Mouse (Mus musculus): ENCODE data around the gene Plekhm3. TPM values are rescaled to one million over a fixed set of nuclear protein-coding genes. Genes with fewer than 3 reads are reported as not detected.
A peak's percentile ranks its signal among the peaks of the same experiment; 100 is the strongest.

The Plekhm3 gene
- polyA plus RNA-seq (2015; fragmentation: Nextera tagmentation; extraction: Ambion mirVana): 6.0 and 10.1 TPM in 2 replicates

DNA sequence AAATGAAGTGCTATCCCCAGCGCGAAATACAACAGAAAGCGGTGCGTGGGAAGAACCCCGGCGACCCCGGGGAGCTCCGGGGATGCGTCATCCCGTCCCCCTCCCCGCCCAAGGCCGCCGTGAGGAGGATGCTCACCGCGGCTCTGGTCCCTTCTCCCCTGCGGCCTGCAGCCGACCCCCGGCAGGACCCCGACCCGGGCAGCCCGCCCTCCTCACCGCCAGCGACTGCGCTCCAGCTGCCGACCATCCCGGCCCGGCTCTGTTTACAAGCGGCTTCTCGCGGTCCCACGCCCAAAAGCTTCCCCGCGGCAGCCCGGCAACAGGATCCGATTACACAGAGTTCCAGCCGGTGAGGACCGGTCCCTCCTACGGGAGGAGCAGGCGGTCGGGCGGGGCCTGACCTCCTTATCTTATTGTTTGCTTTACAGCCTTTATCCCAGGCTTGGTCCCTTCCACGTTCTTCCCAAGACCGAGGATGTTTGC lies at the start of gene Plekhm3:
Gene Plekhm3, minus strand, starts transcription at position 346 of the 483 bp plus-strand sequence.
- Histone ChIP-seq H3K4me2 (ENCODE audit: low read depth, low read length) (peak within 1 kb of the TSS; percentile 64), H3K9me3 (ENCODE audit: control insufficient read depth, low read length) (no peaks in the 10 kb centered on the region), H3K4me3 (ENCODE audit: low read length) (peak within 1 kb of the TSS; percentile 96), H3K4me1 (replicated peaks; ENCODE audit: control insufficient read depth, insufficient read depth, low read length) (no peaks in the 10 kb centered on the region), H3K9ac (ENCODE audit: low read length) (peak within 1 kb of the TSS; percentile 92), H3K27ac (ENCODE audit: low read length) (0 out of 2 replicates have a peak within 1 kb of the TSS, but pooled peaks have one; percentile 10), H3K27me3 (ENCODE audit: control insufficient read depth, insufficient read depth, low read depth, low read length) (no peaks in the 10 kb centered on the region), H3K36me3 (ENCODE audit: control insufficient read depth, insufficient read depth, low read length) (no peaks in the 10 kb centered on the region)
- WGBS: under 1% methylated on average over 40 of the region's 43 CpGs
- ATAC-seq (ENCODE audit: low read depth): peak; percentile 95

DNA sequence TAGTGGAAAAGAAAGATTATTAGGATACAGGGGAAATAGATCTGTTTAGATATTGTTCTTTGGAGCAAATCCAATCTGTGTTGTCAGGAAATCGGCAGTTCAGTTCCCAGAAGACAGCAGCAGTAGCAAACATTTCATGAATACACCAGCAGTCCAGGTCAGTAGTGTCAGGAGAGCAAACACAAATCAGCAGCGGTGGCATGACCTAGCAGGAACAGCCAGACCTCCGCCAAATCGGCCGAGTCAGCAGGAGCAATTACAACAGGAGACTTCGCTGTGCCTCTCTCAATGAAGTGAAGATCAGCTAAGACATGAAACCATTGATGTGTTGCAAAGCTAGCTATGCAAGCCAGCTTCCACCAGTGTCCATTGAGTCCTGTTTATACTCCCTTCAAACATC lies 49.0 kb upstream of the Plekhm3 start:
- ATAC-seq (ENCODE audit: low read depth): no peak
- H3K9me3 ChIP-seq (ENCODE audit: control insufficient read depth, low read length): 0 out of 2 replicates have a peak, but pooled peaks cover 2% of the 10 kb centered on the region
- no peaks in the 10 kb centered on the region for H3K4me1 ChIP-seq (replicated peaks; ENCODE audit: control insufficient read depth, insufficient read depth, low read length)
- no peaks in the 10 kb centered on the region for H3K27me3 ChIP-seq (ENCODE audit: control insufficient read depth, insufficient read depth, low read depth, low read length)
- no peak overlapping the region for H3K27ac ChIP-seq (ENCODE audit: low read length)
- H3K4me2 ChIP-seq (ENCODE audit: low read depth, low read length): no peak overlapping the region
- no peaks in the 10 kb centered on the region for H3K36me3 ChIP-seq (ENCODE audit: control insufficient read depth, insufficient read depth, low read length)
- 77% methylated on average over 6 of the region's 6 CpGs for WGBS
- H3K9ac ChIP-seq (ENCODE audit: low read length): no peak overlapping the region
- no peak overlapping the region for H3K4me3 ChIP-seq (ENCODE audit: low read length)

DNA sequence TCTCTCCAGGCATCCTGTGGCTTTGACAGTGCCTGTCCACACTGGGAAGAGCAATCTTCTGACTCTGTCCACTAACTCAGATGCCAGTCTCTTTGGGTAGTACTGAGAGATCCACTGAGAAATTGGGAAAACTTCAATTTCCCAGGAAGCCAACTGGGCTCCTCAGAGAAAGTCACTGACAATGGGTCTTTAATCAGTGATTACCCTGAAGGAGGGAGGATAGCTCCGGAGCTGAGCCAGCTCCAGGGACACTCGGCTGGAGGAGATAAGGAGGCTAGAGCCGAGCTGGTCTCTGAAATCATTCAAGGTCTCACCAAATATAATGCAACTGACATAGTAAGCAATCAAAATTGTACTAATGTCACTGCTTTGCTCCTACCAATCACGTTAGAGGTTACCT lies 47.9 kb upstream of the Plekhm3 start:
- H3K4me3 ChIP-seq (ENCODE audit: low read length): no peak overlapping the region
- H3K27ac ChIP-seq (ENCODE audit: low read length): no peak overlapping the region
- no peak for ATAC-seq (ENCODE audit: low read depth)
- no peak overlapping the region for H3K4me2 ChIP-seq (ENCODE audit: low read depth, low read length)
- H3K4me1 ChIP-seq (replicated peaks; ENCODE audit: control insufficient read depth, insufficient read depth, low read length): no peaks in the 10 kb centered on the region
- H3K36me3 ChIP-seq (ENCODE audit: control insufficient read depth, insufficient read depth, low read length): no peaks in the 10 kb centered on the region
- no peaks in the 10 kb centered on the region for H3K27me3 ChIP-seq (ENCODE audit: control insufficient read depth, insufficient read depth, low read depth, low read length)
- H3K9ac ChIP-seq (ENCODE audit: low read length): no peak overlapping the region
- WGBS: 50% methylated on average over 4 of the region's 4 CpGs
- 0 out of 2 replicates have a peak, but pooled peaks cover 2% of the 10 kb centered on the region for H3K9me3 ChIP-seq (ENCODE audit: control insufficient read depth, low read length)

DNA sequence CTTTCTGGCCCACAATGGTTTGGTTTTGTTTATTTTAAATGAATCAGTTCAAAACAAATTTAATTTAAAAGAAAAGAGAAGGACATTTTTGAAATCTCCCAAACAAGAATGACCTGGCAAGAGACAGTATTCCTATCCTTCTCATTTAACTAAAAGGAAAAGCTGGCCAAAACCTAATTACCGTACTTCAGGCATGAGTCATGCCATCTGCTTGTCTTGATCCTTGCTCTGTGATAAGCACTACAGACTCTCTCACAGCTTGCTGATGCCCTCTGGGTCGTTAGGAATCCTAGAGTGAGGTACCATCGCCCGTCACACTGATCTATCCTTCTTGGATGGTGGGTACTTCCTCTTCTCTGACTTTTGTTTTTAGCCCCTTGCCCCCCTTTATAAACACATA lies 36.6 kb upstream of the Plekhm3 start:
- no peaks in the 10 kb centered on the region for H3K36me3 ChIP-seq (ENCODE audit: control insufficient read depth, insufficient read depth, low read length)
- H3K4me2 ChIP-seq (ENCODE audit: low read depth, low read length): no peak overlapping the region
- 62% methylated on average over 4 of the region's 4 CpGs for WGBS
- no peaks in the 10 kb centered on the region for H3K4me1 ChIP-seq (replicated peaks; ENCODE audit: control insufficient read depth, insufficient read depth, low read length)
- H3K9me3 ChIP-seq (ENCODE audit: control insufficient read depth, low read length): no peaks in the 10 kb centered on the region
- H3K9ac ChIP-seq (ENCODE audit: low read length): no peak overlapping the region
- H3K27ac ChIP-seq (ENCODE audit: low read length): no peak overlapping the region
- no peak overlapping the region for H3K4me3 ChIP-seq (ENCODE audit: low read length)
- H3K27me3 ChIP-seq (ENCODE audit: control insufficient read depth, insufficient read depth, low read depth, low read length): no peaks in the 10 kb centered on the region
- no peak for ATAC-seq (ENCODE audit: low read depth)

DNA sequence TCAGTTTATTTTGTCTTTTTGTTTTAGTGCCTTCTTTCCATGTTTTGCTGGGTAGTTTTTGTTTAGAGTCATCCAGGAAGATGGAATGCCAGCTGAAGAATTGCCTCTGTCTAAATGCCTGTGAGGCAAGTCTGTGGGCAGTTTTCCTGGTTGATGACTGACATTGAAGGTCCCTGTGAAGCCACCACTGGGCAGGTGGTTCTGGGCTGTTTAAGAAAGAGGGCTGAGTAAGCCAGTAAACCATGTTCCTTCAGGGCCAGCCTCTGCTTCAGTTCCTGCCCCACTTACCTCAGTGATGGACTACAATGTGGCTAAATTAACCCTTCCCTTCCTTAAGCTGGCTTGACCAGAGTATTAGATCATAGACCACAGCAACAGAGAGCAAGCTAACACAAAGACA lies 31.6 kb upstream of the Plekhm3 start:
- Histone ChIP-seq H3K4me2 (ENCODE audit: low read depth, low read length) (no peak overlapping the region), H3K9ac (ENCODE audit: low read length) (no peak overlapping the region), H3K9me3 (ENCODE audit: control insufficient read depth, low read length) (no peaks in the 10 kb centered on the region), H3K4me3 (ENCODE audit: low read length) (no peak overlapping the region), H3K36me3 (ENCODE audit: control insufficient read depth, insufficient read depth, low read length) (no peaks in the 10 kb centered on the region), H3K27me3 (ENCODE audit: control insufficient read depth, insufficient read depth, low read depth, low read length) (no peaks in the 10 kb centered on the region), H3K27ac (ENCODE audit: low read length) (no peak overlapping the region), H3K4me1 (replicated peaks; ENCODE audit: control insufficient read depth, insufficient read depth, low read length) (no peaks in the 10 kb centered on the region)
- ATAC-seq (ENCODE audit: low read depth): no peak

DNA sequence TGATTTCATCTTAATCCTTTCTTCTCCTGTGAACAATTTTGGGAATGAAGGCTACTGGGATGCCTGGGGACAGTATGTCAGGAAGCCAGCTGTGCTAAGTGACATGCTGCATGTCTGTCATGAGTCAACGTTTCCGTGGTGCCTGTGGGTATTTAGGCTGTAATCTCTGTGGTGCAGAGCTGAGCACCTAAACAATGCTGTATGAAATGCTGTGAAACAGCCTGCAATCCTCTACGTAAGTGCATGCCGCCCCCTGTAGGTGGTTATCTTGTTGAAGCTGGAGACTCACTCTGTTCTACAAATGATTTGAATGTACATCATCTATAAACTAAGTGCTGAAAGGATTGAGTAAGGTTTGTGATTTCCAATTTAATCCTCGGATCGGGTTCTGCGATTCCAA lies 29.5 kb upstream of the Plekhm3 start:
- no peaks in the 10 kb centered on the region for H3K36me3 ChIP-seq (ENCODE audit: control insufficient read depth, insufficient read depth, low read length)
- 40% methylated on average over 7 of the region's 7 CpGs for WGBS
- no peak overlapping the region for H3K27ac ChIP-seq (ENCODE audit: low read length)
- H3K4me2 ChIP-seq (ENCODE audit: low read depth, low read length): no peak overlapping the region
- H3K4me3 ChIP-seq (ENCODE audit: low read length): no peak overlapping the region
- no peaks in the 10 kb centered on the region for H3K9me3 ChIP-seq (ENCODE audit: control insufficient read depth, low read length)
- no peak for ATAC-seq (ENCODE audit: low read depth)
- no peaks in the 10 kb centered on the region for H3K27me3 ChIP-seq (ENCODE audit: control insufficient read depth, insufficient read depth, low read depth, low read length)
- no peaks in the 10 kb centered on the region for H3K4me1 ChIP-seq (replicated peaks; ENCODE audit: control insufficient read depth, insufficient read depth, low read length)
- no peak overlapping the region for H3K9ac ChIP-seq (ENCODE audit: low read length)

DNA sequence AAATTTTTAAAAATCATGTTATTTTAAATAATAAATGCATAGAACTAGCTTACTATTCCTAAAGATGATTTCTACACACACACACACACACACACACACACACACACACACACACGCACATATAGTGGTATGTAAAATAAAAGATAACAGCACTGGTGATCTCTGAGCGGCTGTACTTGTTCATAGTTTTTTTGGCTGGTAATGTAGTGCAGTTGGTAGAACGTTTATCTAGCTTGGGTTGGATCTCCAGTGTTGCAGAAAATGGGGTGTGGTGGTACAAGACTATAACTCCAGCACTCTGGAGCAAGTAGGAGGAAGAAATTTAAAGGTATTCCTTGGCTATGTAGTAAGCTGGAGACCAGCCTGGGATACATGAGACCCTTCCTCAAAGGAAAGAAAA lies 26.6 kb upstream of the Plekhm3 start:
- 68% methylated on average over 3 of the region's 3 CpGs for WGBS
- H3K4me3 ChIP-seq (ENCODE audit: low read length): no peak overlapping the region
- H3K9ac ChIP-seq (ENCODE audit: low read length): no peak overlapping the region
- H3K36me3 ChIP-seq (ENCODE audit: control insufficient read depth, insufficient read depth, low read length): no peaks in the 10 kb centered on the region
- no peak for ATAC-seq (ENCODE audit: low read depth)
- no peaks in the 10 kb centered on the region for H3K9me3 ChIP-seq (ENCODE audit: control insufficient read depth, low read length)
- no peaks in the 10 kb centered on the region for H3K27me3 ChIP-seq (ENCODE audit: control insufficient read depth, insufficient read depth, low read depth, low read length)
- no peak overlapping the region for H3K4me2 ChIP-seq (ENCODE audit: low read depth, low read length)
- no peak overlapping the region for H3K27ac ChIP-seq (ENCODE audit: low read length)
- no peaks in the 10 kb centered on the region for H3K4me1 ChIP-seq (replicated peaks; ENCODE audit: control insufficient read depth, insufficient read depth, low read length)

DNA sequence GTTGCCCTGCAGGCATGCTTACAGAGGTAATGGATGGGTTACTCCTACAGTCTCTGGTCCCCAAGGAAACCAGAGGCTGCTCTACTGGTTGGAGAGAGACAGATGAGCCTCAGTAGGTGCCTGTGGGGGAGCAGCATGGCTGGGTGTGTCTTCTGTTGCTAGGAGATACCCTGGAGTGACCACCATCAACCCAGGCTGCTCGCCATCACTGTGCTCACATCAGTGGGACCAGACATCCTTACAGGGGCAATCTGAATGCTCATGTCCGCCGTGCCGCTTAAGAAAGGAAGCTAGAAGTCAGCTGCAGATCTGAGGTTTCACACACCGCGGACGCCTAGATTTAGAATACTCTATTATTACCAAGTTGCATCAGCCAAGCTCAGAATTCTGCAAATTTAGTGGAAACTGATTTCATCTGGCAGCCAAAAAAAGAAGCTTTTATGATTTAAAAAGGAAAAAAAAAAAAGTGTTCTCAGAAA lies 21.7 kb upstream of the Plekhm3 start:
- no peak for ATAC-seq (ENCODE audit: low read depth)
- no peaks in the 10 kb centered on the region for H3K36me3 ChIP-seq (ENCODE audit: control insufficient read depth, insufficient read depth, low read length)
- H3K27ac ChIP-seq (ENCODE audit: low read length): no peak overlapping the region
- H3K4me1 ChIP-seq (replicated peaks; ENCODE audit: control insufficient read depth, insufficient read depth, low read length): no peaks in the 10 kb centered on the region
- no peak overlapping the region for H3K9ac ChIP-seq (ENCODE audit: low read length)
- H3K27me3 ChIP-seq (ENCODE audit: control insufficient read depth, insufficient read depth, low read depth, low read length): no peaks in the 10 kb centered on the region
- H3K4me3 ChIP-seq (ENCODE audit: low read length): no peak overlapping the region
- WGBS: 70% methylated on average over 7 of the region's 7 CpGs
- no peak overlapping the region for H3K4me2 ChIP-seq (ENCODE audit: low read depth, low read length)
- no peaks in the 10 kb centered on the region for H3K9me3 ChIP-seq (ENCODE audit: control insufficient read depth, low read length)

DNA sequence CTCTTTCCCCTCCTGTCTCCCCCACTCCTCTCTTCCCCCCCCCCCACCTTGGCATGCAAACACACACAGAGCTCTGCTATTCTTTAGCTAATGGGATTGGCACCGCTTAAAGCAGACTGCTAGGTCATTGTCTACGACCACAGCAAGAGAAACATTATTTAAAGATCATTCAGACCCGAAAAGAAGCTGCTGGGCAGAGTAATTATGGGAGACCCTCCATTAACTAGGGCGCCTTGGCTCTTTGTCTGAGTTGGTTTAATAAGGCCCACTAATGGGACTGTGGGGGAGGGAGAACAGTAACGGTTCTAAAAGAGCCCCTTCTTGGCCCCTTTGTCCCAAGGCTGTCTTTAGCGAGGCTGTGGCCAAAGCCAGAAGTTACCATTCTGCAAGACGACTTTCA lies 18.7 kb upstream of the Plekhm3 start:
- H3K4me1 ChIP-seq (replicated peaks; ENCODE audit: control insufficient read depth, insufficient read depth, low read length): no peaks in the 10 kb centered on the region
- H3K36me3 ChIP-seq (ENCODE audit: control insufficient read depth, insufficient read depth, low read length): no peaks in the 10 kb centered on the region
- no peak for ATAC-seq (ENCODE audit: low read depth)
- no peaks in the 10 kb centered on the region for H3K27me3 ChIP-seq (ENCODE audit: control insufficient read depth, insufficient read depth, low read depth, low read length)
- no peak overlapping the region for H3K4me3 ChIP-seq (ENCODE audit: low read length)
- 56% methylated on average over 7 of the region's 7 CpGs for WGBS
- H3K27ac ChIP-seq (ENCODE audit: low read length): no peak overlapping the region
- H3K4me2 ChIP-seq (ENCODE audit: low read depth, low read length): no peak overlapping the region
- H3K9me3 ChIP-seq (ENCODE audit: control insufficient read depth, low read length): no peaks in the 10 kb centered on the region
- H3K9ac ChIP-seq (ENCODE audit: low read length): no peak overlapping the region

DNA sequence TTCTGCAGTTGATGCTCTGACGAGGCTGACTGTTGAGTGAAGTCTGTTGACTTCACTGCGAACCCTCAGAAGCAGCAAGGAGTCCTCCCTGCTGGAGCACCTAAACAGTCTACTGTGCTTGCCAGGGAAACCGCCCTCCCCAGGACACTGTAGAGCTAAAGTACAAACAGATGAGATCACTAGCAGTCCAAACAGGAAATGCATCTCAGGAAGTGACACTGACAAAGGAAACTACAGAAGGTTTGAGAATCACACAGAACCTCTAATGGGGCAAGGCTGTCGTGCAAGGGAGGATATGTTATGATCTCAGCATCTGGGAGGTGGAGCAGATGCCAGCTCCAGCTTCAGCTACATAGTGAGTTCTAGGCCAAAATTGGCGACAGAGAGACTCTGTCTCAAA lies 14.1 kb upstream of the Plekhm3 start:
- no peak for ATAC-seq (ENCODE audit: low read depth)
- WGBS: 52% methylated on average over 5 of the region's 5 CpGs

More for the DNA sequence above, 14.1 kb upstream of the Plekhm3 start:
- Histone ChIP-seq H3K9me3 (ENCODE audit: control insufficient read depth, low read length) (no peaks in the 10 kb centered on the region), H3K4me1 (replicated peaks; ENCODE audit: control insufficient read depth, insufficient read depth, low read length) (no peaks in the 10 kb centered on the region), H3K4me3 (ENCODE audit: low read length) (no peak overlapping the region), H3K9ac (ENCODE audit: low read length) (no peak overlapping the region), H3K36me3 (ENCODE audit: control insufficient read depth, insufficient read depth, low read length) (no peaks in the 10 kb centered on the region), H3K4me2 (ENCODE audit: low read depth, low read length) (no peak overlapping the region), H3K27ac (ENCODE audit: low read length) (no peak overlapping the region), H3K27me3 (ENCODE audit: control insufficient read depth, insufficient read depth, low read depth, low read length) (no peaks in the 10 kb centered on the region)
